Mouse (Mus musculus) embryonic facial prominence, embryonic 11.5 days (tissue): ENCODE results near the gene Dcps. TPM values are rescaled to one million over a fixed set of nuclear protein-coding genes. Genes with fewer than 3 reads are reported as not detected.
A peak's percentile ranks its signal among the peaks of the same experiment; 100 is the strongest.

Experiments
- ATAC-seq: fragments of 200-750 bp; cut with Nextera tagmentation; replicated peaks from 2 replicates; pipeline ENCODE4 v1.8.0; 2017; ENCODE audit warnings: low read depth; ENCODE audit not compliant: insufficient number of reproducible peaks, low FRiP score, low TSS enrichment
- DNase-seq: peaks from one replicate; pipeline ENCODE4 v3.0.0-alpha.2; 2015; ENCODE audit warnings: low spot score
- H3K27ac ChIP-seq: fragments of 300-500 bp; sonication (generic); replicated peaks from 2 replicates; pipeline ENCODE4 v1.5.1; 2014; ENCODE audit warnings: mild to moderate bottlenecking, low read depth, low read length, control low read depth
- H3K27me3 ChIP-seq: fragments of 300-500 bp; sonication (generic); 2 replicates; pipeline ENCODE4 v1.6.1; 2014; ENCODE audit warnings: mild to moderate bottlenecking, low read length, moderate library complexity, mixed read lengths; ENCODE audit not compliant: control insufficient read depth, insufficient read depth
- H3K36me3 ChIP-seq: fragments of 300-500 bp; sonication (generic); replicated peaks from 2 replicates; pipeline ENCODE4 v1.6.1; 2014; ENCODE audit warnings: low read depth, mild to moderate bottlenecking, low read length, moderate library complexity, mixed read lengths; ENCODE audit not compliant: control insufficient read depth, insufficient read depth
- H3K4me1 ChIP-seq: fragments of 300-500 bp; sonication (generic); 2 replicates; pipeline ENCODE4 v1.6.1; 2014; ENCODE audit warnings: low read length, mixed read lengths; ENCODE audit not compliant: control insufficient read depth, insufficient read depth
- H3K4me2 ChIP-seq: fragments of 300-500 bp; sonication (generic); 2 replicates; pipeline ENCODE4 v1.6.1; 2014; ENCODE audit warnings: low read depth, mild to moderate bottlenecking, control low read depth, low read length, moderate library complexity
- H3K4me3 ChIP-seq: fragments of 300-500 bp; sonication (generic); 2 replicates; pipeline ENCODE4 v1.5.1; 2014; ENCODE audit warnings: low read depth, low read length, control low read depth
- H3K9ac ChIP-seq: fragments of 300-500 bp; sonication (generic); replicated peaks from 2 replicates; pipeline ENCODE4 v1.6.1; 2014; ENCODE audit warnings: mild to moderate bottlenecking, control low read depth, low read length
- H3K9me3 ChIP-seq: fragments of 300-500 bp; sonication (generic); replicated peaks from 2 replicates; pipeline ENCODE4 v1.6.1; 2016; ENCODE audit warnings: mild to moderate bottlenecking, low read length, inconsistent platforms, mixed read lengths; ENCODE audit not compliant: control insufficient read depth
- WGBS: fragments of 180-500 bp; shearing (Covaris S2); extraction: QIAGEN DNeasy Blood & Tissue Kit; methylation state at CpG from one replicate; pipeline ENCODE4 v1.1.7; 2014; 5-methylcytosine and 5-hydroxymethylcytosine counted together
- polyA plus RNA-seq: library from polyadenylated mRNA; unstranded; fragments of >200 nt; fragmentation: Nextera tagmentation; extraction: Ambion mirVana; gene quantifications from 2 replicates; pipeline ENCODE4 v1.2.1, GENCODE M21; 2014

The Dcps gene
- polyA plus RNA-seq, 1 experiment from 2014 or later: 93.3 TPM

DNA sequence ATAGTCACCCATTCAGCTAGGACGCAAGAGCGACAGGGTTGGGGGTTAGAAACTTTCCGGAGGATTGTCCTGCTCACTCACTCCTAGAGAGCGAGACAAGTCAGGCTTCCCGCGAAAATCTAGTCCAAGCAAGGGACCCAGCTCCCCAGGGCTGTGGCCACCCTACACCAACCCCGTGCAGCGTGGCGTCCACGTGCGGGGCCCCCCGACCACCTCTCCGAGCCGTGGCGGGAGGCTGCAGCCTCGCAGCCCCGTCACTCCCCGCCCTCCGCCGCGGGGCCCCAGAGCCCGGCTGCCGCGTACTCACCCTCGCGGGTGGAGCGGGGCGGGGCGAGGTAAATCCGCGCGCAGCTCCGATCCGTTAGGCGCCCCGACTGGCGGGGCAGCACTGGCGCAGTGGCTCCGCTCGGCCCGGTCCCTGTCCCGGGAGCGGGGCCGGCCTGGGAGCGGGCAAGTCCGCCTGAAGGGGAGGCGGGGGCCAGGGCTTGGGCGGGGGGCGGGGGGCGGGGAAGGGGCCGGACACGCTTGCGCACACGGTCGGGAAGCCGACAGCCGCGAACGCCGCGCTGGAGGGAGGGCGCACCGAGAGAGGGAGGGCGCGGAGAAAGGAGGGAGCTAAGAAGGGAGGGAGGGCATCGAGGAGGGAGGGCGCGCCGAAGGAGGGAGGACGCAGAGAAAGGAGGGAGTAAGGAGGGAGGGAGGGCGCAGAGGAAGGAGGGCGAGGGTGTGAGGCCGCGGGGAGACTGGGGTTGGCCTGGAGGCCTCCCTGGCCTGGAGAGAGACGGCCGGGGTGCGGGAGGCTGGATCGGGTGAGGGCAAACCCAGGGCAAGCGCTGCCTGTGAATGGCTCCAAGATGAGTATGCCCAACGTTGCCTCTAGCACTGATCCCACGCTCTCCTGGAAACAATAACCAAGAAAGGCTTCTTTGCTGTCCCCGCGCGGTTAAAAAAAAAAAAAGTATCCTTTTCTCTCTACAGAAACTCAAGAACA is 59.2 kb downstream of the Dcps start:
- DNase-seq (peak; percentile 82), ATAC-seq (peak; percentile 77)
- peak overlapping the region; percentile 66 for H3K4me3 ChIP-seq
- H3K4me1 ChIP-seq: peaks cover 7% of the 10 kb centered on the region
- under 1% methylated on average over 68 of the region's 84 CpGs for WGBS
- H3K36me3 ChIP-seq: no peaks in the 10 kb centered on the region
- no peaks in the 10 kb centered on the region for H3K9me3 ChIP-seq
- H3K4me2 ChIP-seq: peak overlapping the region; percentile 82
- H3K9ac ChIP-seq: peak overlapping the region; percentile 83
- H3K27me3 ChIP-seq: no peaks in the 10 kb centered on the region
- peak overlapping the region; percentile 72 for H3K27ac ChIP-seq

DNA sequence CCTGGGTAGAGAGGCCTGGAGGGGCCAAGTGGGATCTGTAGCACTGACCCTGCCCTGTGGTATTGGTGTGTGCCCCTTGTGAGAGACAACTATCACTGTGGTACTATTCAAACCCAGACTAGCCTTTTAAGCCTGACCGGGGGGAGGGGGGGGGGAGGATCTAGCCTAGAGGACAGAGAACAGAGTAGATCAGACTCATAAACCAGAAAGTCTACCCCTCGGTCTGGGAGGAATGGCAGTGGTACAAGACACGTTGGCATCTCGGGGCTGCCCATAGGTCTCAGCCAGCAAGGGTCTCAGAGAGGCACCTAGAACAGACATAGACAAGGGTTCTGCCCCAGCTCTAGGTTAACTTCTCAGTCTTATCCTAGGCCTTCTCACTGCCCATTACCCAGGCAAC is 60.1 kb downstream of the Dcps start:
- H3K4me2 ChIP-seq: peak overlapping the region; percentile 82
- no peaks in the 10 kb centered on the region for H3K9me3 ChIP-seq
- peaks cover 12% of the 10 kb centered on the region for H3K4me1 ChIP-seq
- H3K9ac ChIP-seq: peak overlapping the region; percentile 83
- no peaks in the 10 kb centered on the region for H3K36me3 ChIP-seq
- no peak overlapping the region for H3K27ac ChIP-seq
- no peaks in the 10 kb centered on the region for H3K27me3 ChIP-seq
- DNase-seq (no peak), ATAC-seq (0 out of 2 replicates have a peak, but pooled peaks have one; percentile 1)
- H3K4me3 ChIP-seq: peak overlapping the region; percentile 66
- WGBS: 29% methylated on average over 4 of the region's 4 CpGs

DNA sequence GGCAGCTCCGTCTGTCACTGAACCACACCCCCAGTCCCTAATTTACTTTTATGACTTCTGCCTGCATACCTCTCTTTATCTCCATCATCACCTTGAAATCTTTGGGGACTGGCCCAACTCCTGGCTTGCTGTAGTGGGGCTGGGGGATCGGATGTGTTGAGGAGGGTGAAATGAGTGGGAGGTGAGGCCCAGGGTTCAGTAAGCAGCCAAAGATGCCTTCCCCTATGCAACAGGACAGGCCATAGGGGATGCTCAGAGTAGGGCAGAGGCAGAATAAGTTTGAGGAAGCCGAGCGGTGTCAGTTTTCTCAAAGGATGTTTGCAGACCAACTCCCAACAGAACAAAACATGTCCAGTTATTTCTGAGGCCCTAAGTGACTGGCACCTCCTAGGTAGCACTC is 60.6 kb downstream of the Dcps start:
- H3K4me2 ChIP-seq: peak overlapping the region; percentile 82
- 56% methylated on average over 4 of the region's 4 CpGs for WGBS
- H3K4me3 ChIP-seq: peak overlapping the region; percentile 66
- H3K27ac ChIP-seq: no peak overlapping the region
- no peaks in the 10 kb centered on the region for H3K27me3 ChIP-seq
- ATAC-seq (no peak), DNase-seq (no peak)
- H3K36me3 ChIP-seq: no peaks in the 10 kb centered on the region
- no peaks in the 10 kb centered on the region for H3K9me3 ChIP-seq
- peak overlapping the region; percentile 83 for H3K9ac ChIP-seq
- peaks cover 12% of the 10 kb centered on the region for H3K4me1 ChIP-seq

DNA sequence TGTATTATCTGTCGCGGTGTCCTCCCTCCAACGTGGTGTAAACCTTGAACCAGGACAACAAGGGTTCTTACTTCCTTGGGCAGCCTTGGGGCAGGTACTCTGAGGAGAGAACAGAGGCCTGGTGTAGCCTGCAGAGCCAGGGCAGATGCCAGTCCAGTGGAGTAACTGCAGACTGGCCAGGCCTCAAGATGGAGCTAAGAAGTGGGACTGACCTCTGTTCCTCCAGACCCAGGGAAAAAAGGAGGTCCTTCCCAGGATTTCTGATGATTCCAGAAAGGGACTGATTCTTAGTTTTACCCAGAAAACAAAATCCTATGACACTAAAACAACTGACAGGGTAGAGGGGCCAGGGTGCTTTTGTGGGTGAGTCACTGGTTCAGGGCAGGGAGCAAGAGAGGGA is 61.6 kb downstream of the Dcps start:
- ATAC-seq (no peak), DNase-seq (no peak)
- WGBS: 86% methylated on average over 3 of the region's 3 CpGs
- Histone ChIP-seq H3K27me3 (no peaks in the 10 kb centered on the region), H3K9me3 (no peaks in the 10 kb centered on the region), H3K27ac (no peak overlapping the region), H3K4me1 (peaks cover 12% of the 10 kb centered on the region), H3K4me3 (no peak overlapping the region), H3K36me3 (no peaks in the 10 kb centered on the region), H3K9ac (no peak overlapping the region), H3K4me2 (no peak overlapping the region)

DNA sequence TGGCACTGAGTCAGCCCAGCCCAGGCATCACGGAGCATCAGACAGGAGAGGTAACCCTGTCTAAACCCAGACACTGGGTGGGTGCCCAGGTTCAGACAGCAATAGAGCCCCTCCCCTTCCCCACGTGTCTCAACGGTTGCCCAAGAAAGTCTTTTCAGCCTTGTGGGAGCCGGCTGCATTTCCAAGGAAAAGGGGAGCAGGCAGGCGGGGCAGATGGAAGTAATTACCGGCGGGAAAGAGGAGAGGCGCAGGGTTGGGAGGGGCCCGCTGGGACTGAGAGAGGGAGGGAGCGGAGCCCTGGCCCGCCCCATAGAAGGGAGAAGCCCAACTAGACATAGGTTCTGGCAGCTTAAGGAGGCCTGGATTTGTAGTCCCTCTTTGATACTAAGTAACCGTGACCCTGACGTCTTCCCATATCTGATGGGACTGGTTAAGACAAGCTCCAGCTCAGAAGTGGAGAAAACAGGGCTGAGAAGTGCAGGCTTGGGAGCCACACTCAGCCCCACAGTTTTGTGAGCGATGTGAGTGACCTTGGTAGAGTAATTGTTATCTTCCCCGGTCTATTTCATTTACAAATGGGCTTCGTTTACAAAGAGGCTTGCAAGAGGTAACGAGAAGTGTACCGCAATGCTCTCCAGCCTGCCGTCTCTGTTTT is 63.8 kb downstream of the Dcps start:
- DNase-seq: peak; percentile 91
- no peaks in the 10 kb centered on the region for H3K27me3 ChIP-seq
- no peak overlapping the region for H3K4me3 ChIP-seq

DNA sequence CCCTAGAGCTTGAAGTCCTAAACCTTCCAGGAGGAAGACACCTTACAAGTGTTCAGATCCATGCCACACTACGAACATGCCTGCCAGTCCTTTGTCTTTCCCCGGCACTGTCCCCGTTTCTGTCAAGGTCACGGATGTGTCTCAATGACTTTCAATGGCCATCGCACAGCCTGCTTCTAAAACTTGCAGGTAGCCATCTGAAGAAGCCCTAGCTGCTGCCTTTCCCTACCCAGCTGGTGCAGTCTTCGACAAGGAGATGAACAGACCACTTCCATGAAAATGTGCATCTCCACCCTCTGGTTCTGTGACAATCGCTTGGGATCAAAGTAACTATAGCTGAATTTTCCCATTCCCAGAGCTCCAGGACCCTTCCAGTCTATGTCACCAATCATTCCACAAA is 64.4 kb downstream of the Dcps start:
- whole genome bisulfite sequencing: 62% methylated on average over 7 of the region's 7 CpGs
- H3K4me3 ChIP-seq: no peak overlapping the region
- H3K4me2 ChIP-seq: peak overlapping the region; percentile 5
- no peak for DNase-seq
- ATAC-seq: no peak
- H3K36me3 ChIP-seq: no peaks in the 10 kb centered on the region
- no peaks in the 10 kb centered on the region for H3K9me3 ChIP-seq
- H3K27ac ChIP-seq: peak overlapping the region; percentile 2; the same call in 1 of the 2 replicates
- peaks cover 12% of the 10 kb centered on the region for H3K4me1 ChIP-seq
- no peaks in the 10 kb centered on the region for H3K27me3 ChIP-seq
- no peak overlapping the region for H3K9ac ChIP-seq

More for the DNA sequence above, 63.8 kb downstream of the Dcps start:
- no peaks in the 10 kb centered on the region for H3K9me3 ChIP-seq
- peak overlapping the region; percentile 5 for H3K4me2 ChIP-seq
- H3K36me3 ChIP-seq: no peaks in the 10 kb centered on the region
- peak overlapping the region; percentile 22; the same call in 1 of the 2 replicates for H3K27ac ChIP-seq
- 12% methylated on average over 19 of the region's 19 CpGs for WGBS
- peak; percentile 81 for ATAC-seq
- H3K4me1 ChIP-seq: peaks cover 12% of the 10 kb centered on the region
- no peak overlapping the region for H3K9ac ChIP-seq

DNA sequence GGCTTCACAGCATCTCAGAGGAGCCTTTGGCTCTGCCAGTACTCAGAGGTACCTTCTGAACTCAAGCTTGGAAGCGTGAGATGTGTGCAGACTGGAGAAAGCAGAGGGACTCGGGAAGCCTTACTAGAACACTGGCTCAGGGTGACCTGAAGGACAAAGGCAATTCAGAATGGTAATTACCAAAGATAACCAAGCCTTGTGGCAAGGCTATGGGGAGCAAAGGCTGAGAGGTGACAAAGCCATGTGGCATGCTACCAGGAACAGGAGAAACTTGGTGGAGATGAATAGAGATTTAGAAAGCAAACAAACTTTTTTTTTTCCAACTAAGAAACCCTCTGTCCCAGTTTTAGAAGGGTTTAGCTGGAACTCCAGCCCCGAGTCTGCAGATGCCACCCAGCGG is 65.3 kb downstream of the Dcps start:
- H3K9me3 ChIP-seq: no peaks in the 10 kb centered on the region
- no peak overlapping the region for H3K4me2 ChIP-seq
- no peak overlapping the region for H3K4me3 ChIP-seq
- no peaks in the 10 kb centered on the region for H3K36me3 ChIP-seq
- 67% methylated on average over 4 of the region's 4 CpGs for WGBS
- peaks cover 12% of the 10 kb centered on the region for H3K4me1 ChIP-seq
- DNase-seq (no peak), ATAC-seq (no peak)
- no peaks in the 10 kb centered on the region for H3K27me3 ChIP-seq
- no peak overlapping the region for H3K9ac ChIP-seq
- no peak overlapping the region for H3K27ac ChIP-seq

DNA sequence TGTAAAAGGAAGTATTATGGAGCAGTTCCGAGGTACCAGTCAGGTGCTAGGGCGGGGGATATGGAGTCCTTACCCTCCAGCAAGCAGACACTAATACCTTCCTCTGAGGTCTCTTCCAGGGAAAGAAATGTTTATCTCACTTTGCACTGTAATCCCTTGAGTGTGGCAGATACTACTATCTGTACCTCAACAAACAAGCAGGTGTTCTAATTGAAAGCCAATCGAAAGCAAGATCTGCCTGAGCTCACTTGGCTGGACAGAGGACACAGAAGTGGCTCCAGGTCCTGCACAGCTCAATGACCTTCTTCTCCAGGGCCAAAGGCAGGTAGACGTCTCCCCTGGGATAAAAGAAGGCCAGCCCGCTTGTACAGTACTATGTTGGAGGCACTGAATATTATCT is 65.8 kb downstream of the Dcps start:
- no peak for DNase-seq
- no peak for ATAC-seq
- Histone ChIP-seq H3K9me3 (no peaks in the 10 kb centered on the region), H3K9ac (no peak overlapping the region), H3K4me3 (no peak overlapping the region), H3K36me3 (no peaks in the 10 kb centered on the region), H3K27ac (no peak overlapping the region), H3K4me1 (peaks cover 9% of the 10 kb centered on the region), H3K4me2 (no peak overlapping the region), H3K27me3 (no peaks in the 10 kb centered on the region)
- WGBS: 94% methylated on average over 5 of the region's 5 CpGs
